Mouse (Mus musculus) ovary, adult 18-20 months (tissue): ENCODE measurements around the gene Arl4c.

Experiments used
- DNase-seq: peaks from one replicate; pipeline ENCODE4 v3.0.0; 2022; ENCODE audit warnings: low spot score, mixed read lengths

Arl4c gene

GRCm38 (mm10) chr1:88701870-88702661 is at the start of gene Arl4c:
Arl4c (minus strand) TSS chr1:88702221.
- peak; percentile 71 for DNase-seq

- no peak for DNase-seq
These were observed 49.3 kb upstream of the Arl4c start for GRCm38 (mm10) chr1:88751332-88751731.

GRCm38 (mm10) chr1:88750576-88750975 is 48.6 kb upstream of the Arl4c start:
- DNase-seq, result no peak

- DNase-seq, result no peak
These were observed 48.1 kb upstream of the Arl4c start for GRCm38 (mm10) chr1:88750126-88750525.

GRCm38 (mm10) chr1:88749106-88749505 is 47.1 kb upstream of the Arl4c start:
- DNase-seq, result no peak

- DNase-seq, result peak; percentile 47
These were observed 43.2 kb upstream of the Arl4c start for GRCm38 (mm10) chr1:88745256-88745655.

GRCm38 (mm10) chr1:88744261-88744660 is 42.2 kb upstream of the Arl4c start:
- DNase-seq, result no peak

- DNase-seq, result no peak
These were observed 40.4 kb upstream of the Arl4c start for GRCm38 (mm10) chr1:88742372-88742771.

- no peak for DNase-seq
These were observed 37.5 kb upstream of the Arl4c start for GRCm38 (mm10) chr1:88739546-88739945.

- no peak for DNase-seq
These were observed 36.9 kb upstream of the Arl4c start for GRCm38 (mm10) chr1:88738931-88739330.

- no peak for DNase-seq
These were observed 27.5 kb upstream of the Arl4c start for GRCm38 (mm10) chr1:88729496-88729895.

- no peak for DNase-seq
These were observed 25.3 kb upstream of the Arl4c start for GRCm38 (mm10) chr1:88727369-88727768.

- DNase-seq, result no peak
These were observed 23.7 kb upstream of the Arl4c start for GRCm38 (mm10) chr1:88725716-88726115.

GRCm38 (mm10) chr1:88720626-88721229 is 18.7 kb upstream of the Arl4c start:
- no peak for DNase-seq

GRCm38 (mm10) chr1:88718563-88718962 is 16.5 kb upstream of the Arl4c start:
- DNase-seq, result no peak

GRCm38 (mm10) chr1:88717736-88718135 is 15.7 kb upstream of the Arl4c start:
- no peak for DNase-seq

- no peak for DNase-seq
These were observed 10.0 kb upstream of the Arl4c start for GRCm38 (mm10) chr1:88712011-88712410.

GRCm38 (mm10) chr1:88708646-88709305 is 6.8 kb upstream of the Arl4c start:
- no peak for DNase-seq

GRCm38 (mm10) chr1:88708191-88708590 is 6.2 kb upstream of the Arl4c start:
- DNase-seq, result no peak

GRCm38 (mm10) chr1:88707536-88707935 is 5.5 kb upstream of the Arl4c start:
- peak; percentile 15 for DNase-seq

- peak; percentile 78 for DNase-seq
These were observed 3.8 kb upstream of the Arl4c start for GRCm38 (mm10) chr1:88705799-88706198.

- peak; percentile 21 for DNase-seq
These were observed 3.0 kb upstream of the Arl4c start for GRCm38 (mm10) chr1:88705050-88705449.
